Mouse (Mus musculus) MEL (cell line): Measurements from ENCODE around the gene Adarb1.

Source experiments
- CHD2 ChIP-seq: IDR thresholded peaks from 2 replicates; pipeline ENCODE4 v1.6.1; 2011; ENCODE audit warnings: low read length, improper control_type of control experiment
- CTCF ChIP-seq, 3 experiments: IDR thresholded peaks in 2 of 3; conservative IDR thresholded peaks in 1 of 3; 2 replicates each; pipeline ENCODE4 v1.5.1; 2011 to 2012; ENCODE audit warnings: low read length in 3 of 3, low read depth in 2 of 3, mild to moderate bottlenecking in 2 of 3, improper control_type of control experiment in 1 of 3, inconsistent platforms in 1 of 3, mixed read lengths in 1 of 3, moderate library complexity in 1 of 3; ENCODE audit not compliant: control insufficient read depth in 1 of 3, insufficient read depth in 1 of 3, poor library complexity in 1 of 3, severe bottlenecking in 1 of 3
- EP300 ChIP-seq, 2 experiments: IDR thresholded peaks; 2 replicates each; pipeline ENCODE4 v1.6.1; 2011; ENCODE audit warnings: improper control_type of control experiment in 2 of 2, low read length in 2 of 2, low read depth in 1 of 2, mild to moderate bottlenecking in 1 of 2
- JUND ChIP-seq: IDR thresholded peaks from 2 replicates; pipeline ENCODE4 v1.6.1; 2011; ENCODE audit warnings: low read depth, mild to moderate bottlenecking, improper control_type of control experiment, low read length
- MAFK ChIP-seq: IDR thresholded peaks from 2 replicates; pipeline ENCODE4 v1.6.1; 2011; ENCODE audit warnings: low read depth, mild to moderate bottlenecking, low read length, improper control_type of control experiment, borderline replicate concordance
- MXI1 ChIP-seq: IDR thresholded peaks from 2 replicates; pipeline ENCODE4 v1.6.1; 2011; ENCODE audit warnings: mild to moderate bottlenecking, low read depth, low read length, improper control_type of control experiment
- POLR2A ChIP-seq, 2 experiments: IDR thresholded peaks; 2 replicates each; pipeline ENCODE4 v1.6.1; 2011 to 2012; ENCODE audit warnings: low read length in 2 of 2, mild to moderate bottlenecking in 2 of 2, control low read depth in 1 of 2, improper control_type of control experiment in 1 of 2, low read depth in 1 of 2, moderate library complexity in 1 of 2; ENCODE audit not compliant: control insufficient read depth in 1 of 2, insufficient read depth in 1 of 2, poor library complexity in 1 of 2
- POLR2AphosphoS2 ChIP-seq: IDR thresholded peaks from 2 replicates; pipeline ENCODE4 v1.6.1; 2011; ENCODE audit warnings: low read length, improper control_type of control experiment
- USF2 ChIP-seq, 2 experiments: IDR thresholded peaks; 2 replicates each; pipeline ENCODE4 v1.6.1; 2011 to 2012; ENCODE audit warnings: improper control_type of control experiment in 2 of 2, low read length in 2 of 2, borderline replicate concordance in 1 of 2, inconsistent platforms in 1 of 2, low read depth in 1 of 2, mild to moderate bottlenecking in 1 of 2; ENCODE audit not compliant: insufficient read depth in 1 of 2
- ZC3H11A ChIP-seq: IDR thresholded peaks from 2 replicates; pipeline ENCODE4 v1.6.1; 2012; ENCODE audit warnings: low read depth, mild to moderate bottlenecking, inconsistent platforms, low read length, improper control_type of control experiment

- TF ChIP-seq MXI1 = no peak
- no peak; a peak in 1 of 4 replicates for TF ChIP-seq EP300 (IDR thresholded peaks at IDR 0.05; ENCODE audit: low read depth in 1 of 2, low read length in 2 of 2)
- TF ChIP-seq POLR2AphosphoS2 = no peak
- TF ChIP-seq CTCF (IDR thresholded peaks at IDR 0.05 in 2 of 3, conservative IDR thresholded peaks at IDR 0.05 in 1 of 3; ENCODE audit: control insufficient read depth in 1 of 3, insufficient read depth in 1 of 3, low read depth in 2 of 3, low read length in 3 of 3, poor library complexity in 1 of 3, severe bottlenecking in 1 of 3) = no peak
- TF ChIP-seq CHD2 = no peak
- TF ChIP-seq ZC3H11A = no peak
- TF ChIP-seq MAFK = no peak
- TF ChIP-seq USF2 (IDR thresholded peaks at IDR 0.05; ENCODE audit: borderline replicate concordance in 1 of 2, insufficient read depth in 1 of 2, low read depth in 1 of 2, low read length in 2 of 2) = no peak
- TF ChIP-seq POLR2A (IDR thresholded peaks at IDR 0.05; ENCODE audit: control insufficient read depth in 1 of 2, insufficient read depth in 1 of 2, low read depth in 1 of 2, low read length in 2 of 2, poor library complexity in 1 of 2) = no peak
- no peak for TF ChIP-seq JUND
Measured at GRCm38 (mm10) chr10:77370129-77370528, 47.9 kb downstream of the Adarb1 start.
